Mouse (Mus musculus): ENCODE measurements around the gene Slc11a1.
"Not testable (repeated sequence)": the region's sequence is repeated elsewhere in the genome, so short reads cannot be mapped to it uniquely, and the experiment has no call there.

The Slc11a1 gene

DNA sequence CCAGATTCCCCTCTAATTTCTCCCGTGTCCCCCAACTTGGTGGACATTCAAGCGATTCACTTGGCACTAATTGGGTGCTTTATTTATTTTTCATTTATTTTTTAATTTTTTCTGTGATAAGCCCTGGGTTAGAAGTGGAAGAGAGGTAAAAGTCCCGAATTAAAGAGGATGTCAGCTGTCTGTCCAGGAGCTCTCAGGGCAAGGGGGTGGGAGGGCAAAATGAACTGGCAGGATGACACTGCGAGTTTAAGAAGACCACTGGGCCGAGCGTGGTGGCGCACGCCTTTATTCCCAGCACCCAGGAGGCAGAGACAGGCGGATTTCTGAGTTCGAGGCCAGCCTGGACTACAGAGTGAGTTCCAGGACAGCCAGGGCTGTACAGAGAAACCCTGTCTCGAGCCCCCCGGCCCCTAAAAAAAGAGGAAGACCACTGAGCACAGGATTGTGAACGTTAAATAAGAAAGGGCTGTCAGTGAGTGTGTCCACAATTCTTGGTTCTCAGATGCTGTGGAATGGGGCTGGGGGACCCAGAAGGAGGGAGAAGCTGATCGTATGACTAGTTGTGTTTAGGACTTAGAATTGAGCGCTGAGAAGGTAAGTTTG, 12.5 kb downstream of the Slc11a1 start:
- no peak for DNase-seq (ENCODE audit: low read depth)

DNA sequence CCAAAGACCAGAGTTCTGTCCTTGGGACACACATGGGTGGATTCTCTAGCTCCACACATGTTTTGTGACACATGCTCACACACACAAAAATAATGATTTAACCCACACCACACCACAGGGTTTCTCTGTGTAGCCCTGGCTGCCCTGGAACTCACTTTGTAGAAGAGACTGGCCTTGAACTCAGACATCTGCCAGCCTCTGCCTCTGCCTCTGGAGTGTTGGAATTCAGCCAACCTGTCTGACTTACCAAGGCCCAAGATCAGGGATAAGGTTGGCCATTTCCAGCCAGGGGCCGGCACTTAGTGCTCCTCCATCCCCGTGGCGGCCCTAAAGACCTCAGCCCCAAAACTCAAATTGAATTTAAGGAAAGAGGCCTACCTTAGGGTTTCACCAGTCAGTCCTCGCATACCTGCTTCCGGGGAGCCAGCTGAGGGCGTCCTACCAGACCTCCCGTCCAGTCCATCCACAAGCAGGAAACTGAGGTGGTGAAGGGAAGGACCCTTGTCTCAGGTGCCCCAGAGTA, 13.5 kb downstream of the Slc11a1 start:
- no peak for DNase-seq (ENCODE audit: low read depth)

DNA sequence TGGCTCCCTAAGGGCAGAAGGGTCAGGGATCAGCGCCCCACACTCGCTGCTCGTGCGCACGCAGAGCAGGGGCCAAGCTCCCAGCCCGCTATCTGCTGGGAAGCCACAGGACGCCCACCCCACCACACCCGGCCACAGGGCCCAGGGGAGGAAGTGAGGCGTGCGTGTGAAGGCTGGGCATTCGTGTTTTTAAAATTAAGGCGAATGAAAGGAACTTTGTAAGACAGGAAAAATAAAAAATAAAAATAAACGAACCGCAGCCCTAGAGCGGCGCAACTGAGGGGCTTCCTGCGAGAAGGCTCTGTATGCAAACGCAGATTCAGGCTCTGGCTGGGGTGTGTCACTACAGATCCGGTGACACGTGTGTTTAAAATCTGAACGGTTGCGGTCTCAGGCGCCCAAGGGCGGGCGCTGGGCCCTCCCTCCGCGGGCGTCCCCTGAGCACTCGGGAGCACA, 14.9 kb downstream of the Slc11a1 start:
- DNase-seq (ENCODE audit: low read depth): no peak

DNA sequence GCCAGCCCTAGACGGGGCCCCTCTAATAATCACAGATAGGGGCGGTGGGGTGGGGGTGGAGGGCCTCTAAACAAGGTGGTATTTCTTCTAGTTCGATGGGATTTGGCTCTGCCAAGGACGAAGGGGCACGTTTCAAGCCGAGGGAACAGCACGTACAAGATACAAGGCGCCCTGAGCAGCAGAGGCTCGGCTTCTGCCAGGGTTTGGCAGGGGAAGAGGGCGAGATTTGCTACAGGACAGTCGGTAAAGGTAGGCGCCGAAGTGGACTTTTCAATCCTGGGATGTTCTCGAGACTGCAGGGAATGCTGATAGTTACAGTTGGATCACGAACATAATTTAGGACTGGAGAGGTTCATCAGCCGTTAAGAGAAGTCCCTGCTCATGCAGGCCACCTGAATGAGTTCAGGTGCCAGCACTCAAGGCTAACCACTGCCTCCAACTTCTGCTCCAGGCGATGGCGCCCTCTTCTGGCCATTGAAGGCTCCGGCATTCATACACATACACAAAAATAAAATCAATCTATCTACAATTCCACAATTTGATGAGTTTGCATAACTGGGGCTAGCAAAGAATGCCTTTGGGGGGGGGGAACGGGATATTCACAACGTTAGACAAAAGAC, 15.4 kb downstream of the Slc11a1 start:
- DNase-seq (ENCODE audit: low read depth): peak; percentile 46

DNA sequence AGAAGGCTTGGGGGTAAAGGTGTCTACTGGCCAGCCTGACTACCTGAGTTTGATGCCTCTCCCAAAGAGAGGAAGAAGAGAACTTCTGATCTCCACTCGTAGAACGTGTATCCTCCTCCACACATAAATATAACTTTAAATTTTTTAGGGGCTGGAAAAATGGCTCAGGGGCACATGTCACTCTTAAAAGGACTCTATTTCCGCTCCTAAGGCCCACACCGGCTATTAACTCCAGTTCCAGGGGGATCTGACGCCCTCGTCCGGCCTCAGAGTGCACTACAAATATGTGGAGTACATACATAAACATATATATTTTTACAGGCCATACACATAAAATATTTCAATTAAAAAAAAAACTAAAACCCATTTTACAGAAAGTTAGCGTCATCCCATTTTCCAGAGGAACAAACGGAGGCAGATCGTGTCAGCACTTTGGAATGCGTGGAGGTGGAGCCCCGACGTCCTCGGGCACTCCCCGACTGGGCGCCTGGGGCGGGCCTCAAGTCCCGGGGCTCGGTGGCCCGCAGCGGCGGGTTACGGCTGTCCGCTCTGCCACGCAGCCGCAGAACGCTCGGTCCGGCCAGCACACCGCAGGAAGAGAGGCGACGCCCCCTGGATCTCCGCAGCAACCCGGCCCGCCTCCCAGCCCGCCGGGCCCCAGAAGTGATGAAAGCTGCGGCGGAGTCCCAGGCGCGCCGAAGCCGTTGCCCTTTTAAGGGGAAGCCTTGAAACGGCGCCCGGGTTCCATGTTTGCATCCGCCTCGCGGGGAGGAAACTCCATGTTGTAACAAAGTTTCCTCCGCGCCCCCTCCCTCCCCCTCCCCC, 16.1 kb downstream of the Slc11a1 start, which contains the start of gene Ctdsp1:
Gene Ctdsp1, plus strand, starts transcription at position 586 of the 825 bp plus-strand sequence.
- DNase-seq (ENCODE audit: low read depth): peak; percentile 86

DNA sequence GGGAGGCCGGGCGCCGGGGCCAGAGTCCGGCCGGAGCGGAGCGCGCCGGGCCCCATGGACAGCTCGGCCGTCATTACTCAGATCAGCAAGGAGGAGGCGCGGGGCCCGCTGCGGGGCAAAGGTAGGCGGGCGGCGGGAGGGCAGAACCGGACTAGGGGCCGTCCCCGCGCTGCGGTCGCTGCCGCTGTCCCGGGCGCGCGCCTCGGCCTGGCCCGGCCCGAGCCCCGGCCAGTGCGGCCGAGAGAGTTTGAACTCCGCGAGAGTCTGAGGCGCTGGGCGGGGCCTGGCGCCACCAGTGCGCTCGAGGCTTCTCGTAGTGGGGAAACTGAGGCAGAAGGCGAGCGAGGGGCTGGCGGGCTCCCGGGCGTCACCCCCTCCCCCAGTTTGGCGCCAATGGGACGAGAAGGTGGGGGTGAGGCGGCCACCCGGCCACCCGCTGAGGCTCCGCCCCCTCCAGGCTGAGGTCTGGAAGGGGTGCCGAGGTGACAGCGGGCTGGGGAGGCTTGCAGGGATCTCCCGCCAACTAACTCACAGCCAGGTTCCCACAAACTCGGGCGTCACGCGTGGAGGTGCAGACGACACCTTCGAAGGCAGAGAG, 16.9 kb downstream of the Slc11a1 start:
- DNase-seq (ENCODE audit: low read depth): no peak

DNA sequence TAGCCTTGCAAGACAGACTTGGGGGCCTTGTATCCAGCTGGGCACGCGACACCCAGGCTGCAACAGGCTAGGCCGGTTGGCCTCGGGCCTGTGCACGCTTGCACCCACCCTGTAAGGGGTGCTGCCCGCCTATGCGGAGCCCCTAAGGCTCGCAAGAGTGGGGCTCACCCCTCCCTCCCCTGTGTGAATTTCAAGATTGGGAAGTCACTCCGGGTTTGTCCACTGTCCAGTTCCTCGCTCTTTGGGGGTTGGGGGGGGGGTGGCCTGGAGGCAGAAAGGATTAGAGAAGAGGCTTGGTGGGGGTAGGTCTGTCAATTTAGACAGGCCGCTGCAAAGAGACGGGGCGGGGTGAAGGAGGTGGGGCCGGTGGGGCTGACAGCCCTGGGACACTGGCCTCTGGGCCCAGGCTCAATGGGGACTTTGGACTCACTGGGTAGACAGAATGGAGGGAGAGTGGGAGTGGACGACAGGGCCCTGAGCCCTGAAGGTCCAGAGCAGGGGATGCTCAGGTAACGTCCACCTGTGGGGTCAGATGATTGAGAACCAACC, 17.5 kb downstream of the Slc11a1 start:
- DNase-seq (ENCODE audit: low read depth): no peak

DNA sequence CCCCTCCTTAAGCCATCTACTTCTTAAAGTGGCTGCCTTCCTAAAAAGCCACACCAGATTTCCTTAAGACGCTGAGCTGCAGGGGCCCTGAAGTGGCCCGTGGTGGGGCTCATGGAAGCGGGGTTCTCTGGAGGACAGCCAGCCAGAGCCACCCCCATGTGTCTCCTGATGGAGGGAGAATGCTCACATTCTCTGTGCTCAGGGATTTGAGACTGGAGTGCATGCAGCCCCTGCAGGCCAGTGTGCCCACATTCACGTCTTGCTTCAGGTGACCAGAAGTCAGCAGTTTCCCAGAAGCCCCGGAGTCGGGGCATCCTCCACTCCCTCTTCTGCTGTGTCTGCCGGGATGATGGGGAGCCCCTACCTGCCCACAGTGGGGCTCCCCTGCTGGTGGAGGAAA, 18.0 kb downstream of the Slc11a1 start:
- DNase-seq (ENCODE audit: low read depth): no peak

DNA sequence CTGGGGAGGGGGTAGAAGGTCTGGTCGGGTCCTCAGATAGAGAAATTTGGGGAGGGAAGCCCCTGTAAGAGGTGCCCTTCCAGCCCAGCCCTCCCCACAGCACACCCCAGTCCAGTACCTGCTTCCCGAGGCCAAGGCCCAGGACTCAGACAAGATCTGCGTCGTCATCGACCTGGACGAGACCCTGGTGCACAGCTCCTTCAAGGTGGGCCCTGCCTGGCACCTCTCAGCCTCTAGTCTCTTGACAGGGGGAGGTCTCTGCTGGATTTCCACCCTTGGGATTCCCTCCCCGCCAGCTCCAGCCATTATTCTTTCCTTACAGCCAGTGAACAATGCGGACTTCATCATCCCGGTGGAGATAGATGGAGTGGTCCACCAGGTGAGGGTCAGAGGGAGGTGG, 18.7 kb downstream of the Slc11a1 start:
- DNase-seq (ENCODE audit: low read depth): no peak

DNA sequence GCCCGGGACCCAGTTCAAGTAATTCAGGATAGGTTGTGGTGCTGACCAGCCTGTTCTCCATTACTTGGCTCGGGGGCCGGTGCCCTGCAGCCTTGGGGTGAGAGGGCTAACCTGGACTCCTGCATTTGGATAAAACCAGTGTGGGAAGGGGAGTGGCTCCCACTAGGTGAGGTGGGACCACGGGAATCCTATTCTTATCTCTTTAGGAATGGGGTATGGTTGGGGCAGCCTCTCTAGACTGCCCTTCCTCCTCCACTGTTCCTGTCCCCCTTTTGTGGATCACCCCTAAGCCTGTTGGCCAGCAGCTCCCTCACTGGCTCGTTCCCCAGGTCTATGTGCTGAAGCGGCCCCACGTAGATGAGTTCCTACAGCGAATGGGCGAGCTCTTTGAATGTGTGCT, 19.3 kb downstream of the Slc11a1 start:
- no peak for DNase-seq (ENCODE audit: low read depth)

DNA sequence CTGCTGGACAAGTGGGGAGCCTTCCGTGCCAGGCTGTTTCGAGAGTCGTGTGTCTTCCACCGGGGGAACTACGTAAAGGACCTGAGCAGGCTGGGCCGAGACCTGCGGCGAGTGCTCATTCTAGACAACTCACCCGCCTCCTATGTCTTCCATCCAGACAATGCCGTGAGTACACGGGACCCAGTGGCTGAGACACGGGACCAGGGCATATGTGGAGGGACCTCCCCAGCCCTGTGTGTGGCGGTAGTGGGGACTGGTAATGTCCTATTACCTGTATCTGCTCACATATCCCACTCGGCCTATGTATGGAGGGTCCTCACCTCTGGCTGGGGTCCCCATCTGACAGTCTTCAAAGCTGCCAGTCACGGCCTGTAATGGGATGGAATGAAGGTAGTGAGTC, 19.9 kb downstream of the Slc11a1 start:
- DNase-seq (ENCODE audit: low read depth): no peak

DNA sequence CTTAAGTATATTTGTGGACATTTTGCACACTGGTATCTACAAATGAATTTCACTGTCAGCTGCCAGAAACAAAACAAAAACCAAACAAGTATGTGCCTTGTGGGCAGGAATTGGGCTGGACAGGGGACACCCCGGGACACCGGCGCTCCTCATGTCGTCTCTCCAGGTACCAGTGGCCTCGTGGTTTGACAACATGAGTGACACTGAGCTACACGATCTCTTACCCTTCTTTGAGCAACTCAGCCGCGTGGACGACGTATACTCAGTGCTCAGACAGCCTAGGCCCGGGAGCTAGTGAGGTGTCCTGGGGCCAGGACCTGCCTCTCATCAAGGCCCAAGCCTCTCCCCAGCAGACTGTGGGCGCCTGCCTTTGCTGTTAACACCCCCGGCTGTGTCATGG, 20.3 kb downstream of the Slc11a1 start:
- no peak for DNase-seq (ENCODE audit: low read depth)

DNA sequence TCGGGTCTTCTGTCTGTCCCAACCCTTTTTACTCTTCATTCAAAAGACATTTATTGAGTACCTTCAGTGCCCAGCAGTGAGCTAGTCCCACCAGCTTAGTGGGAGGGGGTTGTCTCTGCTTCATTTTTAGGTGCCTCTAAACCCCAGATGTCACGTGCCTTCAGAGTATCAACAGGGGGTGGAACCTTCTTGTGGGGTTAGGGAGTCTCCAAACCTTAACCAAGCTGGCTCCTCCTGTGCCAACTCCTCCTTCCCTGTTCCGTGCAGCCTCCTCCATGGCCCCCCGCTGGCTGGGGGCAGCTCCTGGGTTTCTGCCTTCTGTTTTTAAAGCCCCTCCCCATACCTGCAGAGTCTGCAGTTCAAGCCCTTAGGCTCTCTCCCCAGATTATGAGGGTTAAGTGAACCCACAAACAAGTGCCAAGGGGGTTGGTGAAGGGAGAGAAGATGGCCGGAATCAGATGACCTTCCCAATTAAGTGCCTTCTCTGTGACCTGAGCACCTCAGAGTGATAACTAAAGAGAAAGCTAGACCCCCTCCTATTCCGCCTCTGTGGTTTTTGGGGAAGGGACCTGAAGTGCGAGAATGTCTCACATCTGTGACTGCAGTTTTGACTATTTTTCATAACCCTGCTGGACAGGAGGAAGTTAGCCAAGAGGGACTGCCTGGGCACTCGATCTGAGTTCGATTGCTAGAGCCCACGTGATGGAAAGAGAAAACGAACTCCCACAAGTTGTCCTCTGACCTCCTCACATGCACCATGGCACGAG, 21.6 kb downstream of the Slc11a1 start:
- DNase-seq (ENCODE audit: low read depth): not testable (repeated sequence)

DNA sequence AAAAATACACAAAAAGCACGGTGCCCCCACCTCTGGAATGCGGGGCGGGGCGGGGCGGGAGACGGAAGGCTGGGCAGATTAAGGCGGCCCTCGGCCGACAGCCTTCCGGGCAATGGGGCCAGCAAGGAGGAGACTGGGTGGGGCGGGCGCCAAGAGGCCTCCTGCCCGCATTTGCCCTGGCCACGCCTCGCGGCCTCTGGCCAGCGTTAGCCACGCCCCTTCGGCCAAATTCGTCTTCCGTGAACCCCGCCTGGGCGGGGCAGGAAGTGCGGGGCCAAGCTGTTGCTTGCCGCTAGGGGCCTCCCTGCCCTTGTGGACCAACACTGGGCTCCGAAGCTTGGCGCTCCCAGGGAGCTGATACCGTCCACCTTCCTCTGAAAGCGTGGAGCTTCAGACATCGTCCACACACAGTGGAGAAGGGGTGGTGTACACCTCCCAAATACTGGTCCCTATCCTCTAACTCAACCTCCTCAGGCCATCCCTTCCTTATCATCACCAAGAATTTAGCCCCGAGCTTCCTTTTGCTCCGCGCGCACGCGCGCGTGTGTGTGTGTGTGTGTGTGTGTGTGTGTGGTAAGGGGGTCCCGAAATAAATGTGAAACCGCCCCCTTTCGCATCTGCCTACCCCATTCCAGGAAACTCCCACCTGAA, 22.4 kb downstream of the Slc11a1 start:
- DNase-seq (ENCODE audit: low read depth): peak; percentile 96

DNA sequence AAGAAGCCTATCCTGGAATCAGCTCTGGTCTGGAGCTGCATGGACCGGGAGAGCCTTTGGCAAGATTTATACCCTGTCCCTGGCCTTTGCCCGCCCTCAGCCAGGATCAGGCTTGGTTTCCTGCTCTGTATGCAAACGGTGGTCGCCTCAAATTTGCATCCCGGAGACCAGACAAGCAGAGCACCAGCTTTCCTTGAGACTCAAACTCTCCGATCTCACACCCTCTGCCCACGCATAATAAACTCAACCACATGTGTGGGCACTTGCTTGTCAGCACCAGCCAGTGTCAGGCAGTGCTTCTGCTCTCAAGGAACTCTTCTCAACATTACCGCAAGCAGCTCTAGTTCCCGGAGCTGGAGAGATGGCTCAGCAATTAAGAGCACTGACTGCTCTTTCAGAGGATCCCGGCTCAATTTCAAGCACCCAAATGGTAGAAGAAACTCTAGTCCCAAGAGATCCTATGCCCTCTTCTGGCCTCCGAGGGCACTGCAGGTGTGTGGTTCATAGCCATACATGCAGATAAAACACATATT, 23.0 kb downstream of the Slc11a1 start:
- no peak for DNase-seq (ENCODE audit: low read depth)

DNA sequence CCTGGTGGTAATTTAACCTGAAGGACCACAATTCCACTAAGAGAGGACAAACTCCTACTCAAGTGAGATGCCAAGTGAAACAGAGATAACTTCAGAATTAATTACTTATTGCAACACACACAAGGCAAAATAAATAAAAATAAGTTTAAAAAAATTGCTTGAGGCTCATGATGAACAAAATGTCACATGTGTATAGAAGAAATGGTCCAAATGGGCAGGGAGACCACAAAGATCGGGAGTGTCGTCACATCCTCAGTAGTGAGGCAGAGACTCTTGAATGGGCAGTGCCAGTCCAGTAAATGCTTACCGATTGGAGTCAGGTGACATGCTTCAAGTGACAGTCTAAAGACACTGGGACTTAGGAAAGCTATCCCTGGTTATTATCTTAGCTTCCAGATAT, 25.5 kb downstream of the Slc11a1 start:
- DNase-seq (ENCODE audit: low read depth): no peak

DNA sequence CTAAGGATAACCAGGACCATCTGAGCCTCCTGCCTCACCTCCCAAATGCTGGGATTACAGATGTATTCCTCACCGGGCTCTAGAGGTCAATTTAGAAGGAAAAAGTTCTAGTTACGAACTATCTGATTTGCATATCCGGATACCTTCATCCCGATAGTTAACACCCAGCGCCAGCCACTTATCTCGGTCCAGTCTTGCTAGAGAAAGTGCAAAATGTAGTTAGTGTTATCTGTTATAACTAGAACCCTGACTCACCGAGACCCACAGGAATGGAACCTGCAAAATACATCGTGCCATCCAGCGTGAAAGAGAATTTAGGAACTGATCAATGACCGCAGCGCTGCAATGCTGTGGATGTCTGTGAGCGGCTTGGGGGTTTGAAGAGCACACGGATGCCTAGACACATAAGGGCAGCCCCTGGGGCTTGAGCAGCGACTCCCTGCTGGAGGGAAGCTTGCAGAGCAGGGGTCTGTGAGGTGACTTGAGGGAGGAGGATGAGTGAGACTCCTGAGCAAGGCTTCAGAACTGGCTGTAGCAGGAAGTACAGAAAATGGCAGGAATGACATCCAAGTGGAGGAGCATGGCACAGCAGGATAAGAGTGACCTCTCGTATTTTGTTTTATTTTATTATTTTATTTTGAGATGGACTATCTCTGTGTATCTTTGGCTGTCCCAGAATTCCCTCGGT, 26.2 kb downstream of the Slc11a1 start:
- no peak for DNase-seq (ENCODE audit: low read depth)

DNA sequence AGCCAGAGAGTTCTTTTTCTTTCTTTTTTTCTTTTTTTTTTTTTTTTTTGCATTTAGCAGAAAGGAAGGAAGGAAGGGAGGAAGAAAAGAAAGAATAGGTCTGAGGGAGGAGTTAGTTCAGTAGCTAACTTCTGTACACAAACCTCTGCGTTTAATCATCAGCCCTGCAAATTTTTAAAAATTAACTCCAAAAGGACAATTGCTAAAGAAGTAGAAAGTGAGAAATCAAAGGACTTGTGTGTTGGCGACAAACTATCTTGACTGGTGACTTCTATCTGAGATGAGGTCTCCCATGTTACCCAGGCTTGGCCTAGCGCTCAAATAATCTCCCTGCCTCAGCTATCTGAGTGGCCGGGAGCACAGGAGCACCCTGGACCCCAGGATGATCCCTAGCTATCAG, 29.2 kb downstream of the Slc11a1 start:
- no peak for DNase-seq (ENCODE audit: low read depth)

DNA sequence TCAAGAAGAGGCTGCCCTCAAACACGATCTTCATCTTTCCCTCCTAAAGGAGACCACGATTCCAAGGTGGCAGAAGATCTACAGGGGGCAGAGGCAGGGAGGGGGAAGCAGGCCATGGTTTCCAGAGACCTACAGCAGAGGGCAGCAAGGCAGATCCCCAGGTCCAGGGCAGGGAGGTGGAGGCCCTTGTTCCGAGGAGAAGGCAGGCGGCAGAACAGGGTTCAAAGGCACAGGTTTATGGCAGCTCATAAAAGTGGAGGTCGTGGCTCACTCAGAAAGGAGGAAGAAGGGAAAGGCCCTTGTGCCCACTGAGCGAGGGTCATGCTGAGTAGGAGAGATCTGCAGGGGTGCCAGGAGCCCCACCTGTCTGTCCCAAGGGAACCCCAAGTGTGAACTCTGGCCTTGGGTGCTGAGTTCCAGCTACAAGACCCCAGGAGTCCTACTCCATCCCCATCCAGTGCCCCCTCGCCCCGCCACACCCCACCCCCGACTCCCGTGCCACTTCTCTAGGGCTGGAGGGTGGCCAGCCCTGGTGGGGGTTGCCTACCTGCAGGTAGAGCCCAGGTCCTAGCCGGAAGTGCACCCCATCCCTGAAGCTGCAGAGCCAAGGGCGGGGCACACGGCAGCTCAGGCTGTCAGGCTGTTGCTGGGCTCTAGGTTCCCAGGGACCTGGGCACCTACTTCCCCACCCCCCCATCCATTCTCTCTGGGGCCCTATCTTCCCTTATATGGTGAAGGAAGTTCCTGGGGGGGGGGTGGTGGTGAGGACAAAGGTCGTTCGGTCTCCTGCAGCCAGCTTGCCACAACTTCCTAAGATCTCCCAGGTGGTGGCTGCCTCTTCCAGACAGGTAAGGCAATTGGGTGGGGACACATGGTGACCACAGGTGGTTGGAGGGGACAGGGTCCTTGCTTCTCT, 33.9 kb downstream of the Slc11a1 start, which contains the start of gene Vil1:
Gene Vil1, plus strand, starts transcription at position 788 of the 916 bp plus-strand sequence.
- DNase-seq (ENCODE audit: low read depth): no peak
